Mouse (Mus musculus) ES-E14 (cell line): ENCODE results near the gene Zkscan7. TPM values are rescaled to one million over a fixed set of nuclear protein-coding genes. Genes with fewer than 3 reads are reported as not detected.

Experiments used
- DNase-seq: peaks from one replicate; pipeline ENCODE4 v3.0.0-alpha.2; 2013; ENCODE audit warnings: low read depth, low spot score
- H3K27ac ChIP-seq: 2 replicates; pipeline ENCODE4 v1.5.1; 2012; ENCODE audit warnings: low read depth, mild to moderate bottlenecking, low read length, moderate library complexity, mixed read lengths; ENCODE audit not compliant: poor library complexity, insufficient read depth, severe bottlenecking
- H3K36me3 ChIP-seq: 2 replicates; pipeline ENCODE4 v1.6.1; 2012; ENCODE audit warnings: mild to moderate bottlenecking, low read length, moderate library complexity, mixed read lengths; ENCODE audit not compliant: control insufficient read depth, poor library complexity, insufficient read depth, severe bottlenecking
- H3K4me1 ChIP-seq, 2 experiments: fragments of 150-350 bp in 1 of 2; sonication (generic) in 1 of 2; 2 replicates each; pipeline ENCODE4 v1.6.1; 2012; ENCODE audit warnings: low read length in 2 of 2, mild to moderate bottlenecking in 1 of 2, mixed read lengths in 1 of 2; ENCODE audit not compliant: control insufficient read depth in 2 of 2, insufficient read depth in 2 of 2, poor library complexity in 1 of 2
- H3K4me3 ChIP-seq, 2 experiments: fragments of 150-350 bp in 1 of 2; sonication (generic) in 1 of 2; 2 replicates each; pipeline ENCODE4 v1.5.1; 2012; ENCODE audit warnings: low read length in 2 of 2, low read depth in 1 of 2, mild to moderate bottlenecking in 1 of 2, mixed read lengths in 1 of 2; ENCODE audit not compliant: insufficient read depth in 1 of 2, poor library complexity in 1 of 2, severe bottlenecking in 1 of 2
- H3K9ac ChIP-seq: 2 replicates; pipeline ENCODE4 v1.6.1; 2012; ENCODE audit warnings: low read depth, mild to moderate bottlenecking, low read length, mixed read lengths; ENCODE audit not compliant: poor library complexity, insufficient read depth, severe bottlenecking
- H3K9me3 ChIP-seq: fragments of 150-350 bp; sonication (generic); 2 replicates; pipeline ENCODE4 v1.6.1; 2012; ENCODE audit warnings: low read depth, mild to moderate bottlenecking, low read length; ENCODE audit not compliant: control insufficient read depth, insufficient read depth
- CHD2 ChIP-seq: IDR thresholded peaks from 2 replicates; pipeline ENCODE4 v1.6.1; 2014; ENCODE audit warnings: mild to moderate bottlenecking, low read depth, low read length, inconsistent platforms
- HCFC1 ChIP-seq: IDR thresholded peaks from 2 replicates; pipeline ENCODE4 v1.6.1; 2012; ENCODE audit warnings: low read length, inconsistent platforms, borderline replicate concordance; ENCODE audit not compliant: insufficient read depth
- MAFK ChIP-seq: IDR thresholded peaks from 2 replicates; pipeline ENCODE4 v1.6.1; 2014; ENCODE audit warnings: mild to moderate bottlenecking, low read depth, low read length, inconsistent platforms; ENCODE audit not compliant: insufficient read depth
- ZC3H11A ChIP-seq: IDR thresholded peaks from 2 replicates; pipeline ENCODE4 v1.6.1; 2012; ENCODE audit warnings: low read depth, mild to moderate bottlenecking, inconsistent platforms, low read length, borderline replicate concordance
- ZNF384 ChIP-seq: IDR thresholded peaks from 2 replicates; pipeline ENCODE4 v1.6.1; 2012; ENCODE audit warnings: low read depth, low read length, inconsistent platforms
- in situ Hi-C, 2 experiments: fragments of 600-800 bp; cut with MboI; formaldehyde crosslinking; loops; one replicate each; pipeline ENCODE4 v1.15.1; 2025; ENCODE audit warnings: low sequenced_read_pairs in 2 of 2, inconsistent platforms in 1 of 2; ENCODE audit not compliant: unreplicated experiment in 2 of 2
- total RNA-seq: library from RNA; depleted of rRNA; stranded (reverse); fragments of 300-350 nt; gene quantifications from 2 replicates; pipeline ENCODE4 v1.2.3, GENCODE M21; 2012; rRNA removed

Zkscan7 gene
- 1.4 and 2.3 TPM in 2 replicates for total RNA-seq

DNA sequence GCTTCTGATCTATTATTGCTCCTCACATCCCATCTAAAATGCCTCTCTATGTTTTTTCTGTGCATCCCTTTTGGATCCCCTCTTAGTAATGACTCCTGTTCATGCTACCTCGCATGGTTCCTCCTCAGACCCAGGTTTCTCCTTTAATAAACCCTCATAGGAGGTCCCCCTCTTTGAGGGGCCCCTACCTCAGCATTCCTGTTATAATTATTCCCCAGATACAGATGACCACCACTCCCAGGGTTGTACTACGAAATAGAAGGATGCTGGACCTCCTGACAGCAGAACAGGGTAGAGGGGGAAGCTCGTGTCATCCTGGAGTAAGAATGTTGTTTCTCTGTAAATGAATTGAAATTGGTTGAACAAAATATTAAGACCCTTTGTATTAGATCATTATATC lies at the start of gene Zkscan7:
Gene Zkscan7, plus strand, starts transcription at position 301 of the 400 bp plus-strand sequence.
- Histone ChIP-seq H3K4me1 (peaks cover 0 to 1% of the 10 kb centered on the region in 2 experiments; a peak in 1 of 4 replicates), H3K9ac (no peak within 1 kb of the TSS), H3K4me3 (peak within 1 kb of the TSS in 1 of 2 experiments; percentile 84; a peak in 3 of 4 replicates), H3K9me3 (no peaks in the 10 kb centered on the region), H3K36me3 (no peaks in the 10 kb centered on the region), H3K27ac (no peak within 1 kb of the TSS)
- DNase-seq = no peak
- TF ChIP-seq ZC3H11A (no peak), CHD2 (no peak), MAFK (no peak)
- in situ Hi-C loops = no loop called here

DNA sequence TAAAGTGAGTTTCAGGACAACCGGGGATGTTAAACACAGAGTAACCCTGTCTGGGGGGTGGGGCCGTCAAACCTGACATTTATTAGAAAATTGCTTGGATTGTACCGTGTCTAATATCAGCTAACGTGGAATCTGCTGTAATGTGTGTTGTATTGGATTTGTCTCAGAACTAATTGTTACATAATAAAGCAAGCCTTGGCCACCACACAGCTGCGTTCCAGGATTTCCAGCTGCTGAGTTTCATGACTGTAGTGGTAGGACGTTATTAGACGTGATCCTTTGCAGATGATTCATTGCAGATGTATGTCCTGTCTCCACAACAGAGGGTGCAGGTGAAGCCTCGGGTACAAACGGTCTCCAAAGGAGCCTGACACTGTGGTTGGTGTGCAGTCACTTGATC lies 49.4 kb upstream of the Zkscan7 start:
- Histone ChIP-seq H3K9ac (no peak overlapping the region), H3K4me3 (no peak overlapping the region), H3K9me3 (no peaks in the 10 kb centered on the region), H3K27ac (no peak overlapping the region), H3K36me3 (no peaks in the 10 kb centered on the region), H3K4me1 (peaks cover 5 to 8% of the 10 kb centered on the region in 2 experiments; a peak in 3 of 4 replicates)
- no peak for DNase-seq
- TF ChIP-seq MAFK (no peak), HCFC1 (no peak), CHD2 (no peak), ZC3H11A (no peak), ZNF384 (no peak)
- in situ Hi-C loops = no loop called here

DNA sequence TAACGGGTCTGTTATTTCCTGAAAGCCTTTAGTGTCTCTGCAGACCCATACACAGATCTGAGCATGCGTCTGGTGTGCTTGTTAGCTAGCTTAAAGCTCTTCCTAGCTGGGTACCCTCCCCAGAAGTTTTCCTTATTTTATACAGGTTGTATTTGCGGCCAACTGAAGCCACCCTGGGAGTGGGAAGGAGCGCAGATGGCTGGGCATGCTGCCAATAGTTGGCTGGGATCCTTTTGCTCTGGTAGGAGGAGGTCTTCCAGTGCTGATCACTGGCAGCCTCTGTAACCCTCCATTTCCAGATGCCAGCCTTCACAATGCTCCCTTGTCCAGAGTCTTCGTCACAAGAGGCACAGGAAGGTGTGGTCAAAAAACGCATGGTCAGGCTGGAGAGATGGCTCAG lies 48.7 kb upstream of the Zkscan7 start:
- Histone ChIP-seq H3K4me3 (no peak overlapping the region), H3K9me3 (no peaks in the 10 kb centered on the region), H3K36me3 (no peaks in the 10 kb centered on the region), H3K4me1 (peaks cover 5 to 7% of the 10 kb centered on the region in 2 experiments; a peak in 3 of 4 replicates), H3K27ac (no peak overlapping the region), H3K9ac (no peak overlapping the region)
- in situ Hi-C loops = no loop called here
- TF ChIP-seq HCFC1 = no peak
- no peak for TF ChIP-seq CHD2
- no peak for TF ChIP-seq ZNF384
- no peak for TF ChIP-seq MAFK
- no peak for TF ChIP-seq ZC3H11A
- DNase-seq = no peak

DNA sequence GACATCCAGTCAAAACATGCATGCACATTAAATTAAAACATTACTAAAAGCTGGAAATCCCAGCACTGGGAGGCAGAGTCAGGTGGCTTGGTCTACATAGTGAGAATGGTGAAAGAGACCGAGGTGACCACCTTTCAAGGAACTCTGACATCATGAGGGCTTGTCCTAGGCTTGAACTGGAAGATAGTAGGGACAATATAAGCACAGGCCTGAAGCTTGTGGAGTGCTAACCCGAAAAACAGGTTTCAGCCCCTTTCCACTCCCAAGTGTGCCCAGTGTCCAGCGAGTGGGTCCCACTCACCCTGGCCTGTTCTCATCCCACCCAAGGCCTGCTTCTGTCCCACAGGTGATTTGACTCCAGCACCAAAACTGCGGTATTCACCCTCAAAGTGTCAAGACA lies 48.3 kb upstream of the Zkscan7 start:
- DNase-seq = no peak
- Histone ChIP-seq H3K27ac (no peak overlapping the region), H3K36me3 (no peaks in the 10 kb centered on the region), H3K4me3 (0 out of 4 replicates have a peak overlapping the region, but pooled peaks of 1 of the 2 experiments have one; percentile 21), H3K9ac (no peak overlapping the region), H3K9me3 (no peaks in the 10 kb centered on the region), H3K4me1 (peaks cover 5 to 7% of the 10 kb centered on the region in 2 experiments; a peak in 3 of 4 replicates)
- TF ChIP-seq MAFK (no peak), ZC3H11A (no peak)
- in situ Hi-C loops = no loop called here

DNA sequence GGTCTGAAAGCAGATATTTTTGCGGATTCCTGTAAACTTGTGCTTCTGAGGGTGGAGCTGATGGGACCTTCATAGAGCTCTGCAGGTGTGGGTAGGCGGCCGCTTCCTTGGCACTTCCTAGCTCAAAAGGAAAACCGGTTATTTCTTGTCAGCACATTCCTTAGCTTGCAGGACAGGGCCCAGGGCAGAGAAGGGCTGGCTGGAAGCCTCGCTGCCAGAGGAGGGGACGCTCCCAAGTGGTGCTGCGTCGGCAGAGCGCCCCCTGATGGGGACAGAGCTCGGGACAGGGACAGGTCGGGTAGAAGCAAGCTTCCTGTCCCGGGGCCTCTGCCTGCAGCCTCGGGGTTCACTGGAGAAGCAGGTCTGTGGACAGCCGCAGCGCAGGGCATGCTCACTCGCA lies 47.8 kb upstream of the Zkscan7 start:
- in situ Hi-C loops = no loop called here
- Histone ChIP-seq H3K9ac (no peak overlapping the region), H3K36me3 (no peaks in the 10 kb centered on the region), H3K9me3 (no peaks in the 10 kb centered on the region), H3K4me1 (peaks cover 5 to 7% of the 10 kb centered on the region in 2 experiments; a peak in 3 of 4 replicates), H3K4me3 (peak overlapping the region in 1 of 2 experiments; percentile 21; a peak in 2 of 4 replicates), H3K27ac (no peak overlapping the region)
- TF ChIP-seq MAFK = 0 out of 2 replicates have a peak, but pooled peaks have one; percentile 26
- TF ChIP-seq HCFC1 = no peak
- peak; percentile 77 for DNase-seq
